29 mouse cellular contexts compared by ENCODE assay signal in the genomic region with DNA sequence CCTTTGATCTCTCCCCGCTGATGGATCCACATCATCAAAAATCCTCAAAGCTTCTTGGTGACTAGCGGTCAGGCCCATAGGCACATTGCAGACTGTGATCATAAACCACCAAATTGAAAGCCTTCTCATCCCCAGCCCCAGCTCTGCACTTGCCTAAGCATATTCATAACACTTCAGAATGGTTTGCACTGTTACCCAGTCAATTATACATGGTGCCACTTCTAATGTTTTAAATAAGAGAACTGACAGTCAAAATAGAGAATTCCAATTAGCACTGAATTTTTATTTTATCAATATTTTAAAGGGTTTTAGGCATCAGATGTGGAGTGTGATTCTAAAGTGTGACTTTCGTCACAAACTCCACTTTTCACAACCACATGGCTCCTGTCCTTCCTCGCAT.
"Had no signal": no experiment of that assay in that cellular context is flagged by ENCODE, and none has a peak within 500 bp of the region (broad histone marks: within the 10 kb centered on the region; RNA-seq: fewer than 3 reads in every experiment).

No protein-coding gene starts in this region.

- H3K4me3 ChIP-seq: heart, adult 2 months; heart, embryonic 13.5 days; heart, embryonic 15.5 days; hindbrain, embryonic 10.5 days; hindbrain, embryonic 12.5 days; intestine, embryonic 15.5 days; layer of hippocampus, adult 2 months; left cerebral cortex, adult 2 months; limb, embryonic 10.5 days; limb, embryonic 12.5 days; liver, embryonic 13.5 days; liver, embryonic 15.5 days had no signal

- H3K4me1 ChIP-seq: heart, embryonic 13.5 days; heart, embryonic 15.5 days; hindbrain, embryonic 10.5 days; hindbrain, embryonic 12.5 days; intestine, embryonic 15.5 days; limb, embryonic 10.5 days; limb, embryonic 12.5 days; liver, embryonic 13.5 days; liver, embryonic 15.5 days had no signal

- H3K36me3 ChIP-seq: heart, embryonic 13.5 days; heart, embryonic 15.5 days; hindbrain, embryonic 10.5 days; hindbrain, embryonic 12.5 days; intestine, embryonic 15.5 days; limb, embryonic 10.5 days; limb, embryonic 12.5 days; liver, embryonic 13.5 days; liver, embryonic 15.5 days had no signal

- H3K27me3 ChIP-seq: heart, embryonic 13.5 days; heart, embryonic 15.5 days; hindbrain, embryonic 12.5 days; intestine, embryonic 15.5 days; limb, embryonic 12.5 days; liver, embryonic 13.5 days; liver, embryonic 15.5 days had no signal

- H3K27ac ChIP-seq: heart, adult 2 months; heart, embryonic 13.5 days; heart, embryonic 15.5 days; hindbrain, embryonic 10.5 days; hindbrain, embryonic 12.5 days; hindbrain, embryonic 14.5 days; intestine, embryonic 15.5 days; layer of hippocampus, adult 2 months; left cerebral cortex, adult 2 months; limb, embryonic 10.5 days; limb, embryonic 12.5 days; liver, embryonic 13.5 days; liver, embryonic 15.5 days had no signal

- H3K4me2 ChIP-seq: heart, embryonic 11.5 days; heart, embryonic 13.5 days; heart, embryonic 15.5 days; hindbrain, embryonic 12.5 days; hindbrain, embryonic 14.5 days; intestine, embryonic 15.5 days; limb, embryonic 12.5 days; liver, embryonic 11.5 days; liver, embryonic 13.5 days; liver, embryonic 15.5 days had no signal

- DNase-seq: gastrocnemius, postnatal 14 days; gastrocnemius, postnatal 36 days; heart, adult 11 months; heart, adult 2 months; heart, postnatal 14 days; heart, postnatal 36 days; kidney, adult 18-20 months; kidney, adult 8-10 months; kidney, postnatal 10 days; kidney, postnatal 25 days; kidney, postnatal 4 days; liver; liver, embryonic 13.5 days had no signal

- H3K9ac ChIP-seq: heart, embryonic 13.5 days; heart, embryonic 15.5 days; hindbrain, embryonic 12.5 days; hindbrain, embryonic 14.5 days; intestine, embryonic 15.5 days; limb, embryonic 12.5 days; liver, embryonic 13.5 days; liver, embryonic 15.5 days had no signal

- H3K9me3 ChIP-seq: heart, embryonic 13.5 days; heart, embryonic 15.5 days; hindbrain, embryonic 10.5 days; hindbrain, embryonic 12.5 days; intestine, embryonic 15.5 days; limb, embryonic 10.5 days; limb, embryonic 12.5 days; liver, embryonic 13.5 days; liver, embryonic 15.5 days had no signal

- ATAC-seq: hindbrain, embryonic 16.5 days; inflammation-experienced regulatory T-cells, adult 6 months; intestine, embryonic 15.5 days; intestine, postnatal 0 days had no signal
